Mouse (Mus musculus) megakaryocyte, embryonic 14.5 days (primary cell): ENCODE results near the gene Zdhhc13.

Experiments used
- FLI1 ChIP-seq: IDR thresholded peaks from 2 replicates; pipeline ENCODE4 v1.6.1; 2012; ENCODE audit warnings: low read length, inconsistent platforms, mixed read lengths
- GATA1 ChIP-seq: IDR thresholded peaks from 3 replicates; pipeline ENCODE4 v1.6.1; 2012; ENCODE audit warnings: mixed read lengths, low read length, inconsistent platforms, borderline replicate concordance

DNA sequence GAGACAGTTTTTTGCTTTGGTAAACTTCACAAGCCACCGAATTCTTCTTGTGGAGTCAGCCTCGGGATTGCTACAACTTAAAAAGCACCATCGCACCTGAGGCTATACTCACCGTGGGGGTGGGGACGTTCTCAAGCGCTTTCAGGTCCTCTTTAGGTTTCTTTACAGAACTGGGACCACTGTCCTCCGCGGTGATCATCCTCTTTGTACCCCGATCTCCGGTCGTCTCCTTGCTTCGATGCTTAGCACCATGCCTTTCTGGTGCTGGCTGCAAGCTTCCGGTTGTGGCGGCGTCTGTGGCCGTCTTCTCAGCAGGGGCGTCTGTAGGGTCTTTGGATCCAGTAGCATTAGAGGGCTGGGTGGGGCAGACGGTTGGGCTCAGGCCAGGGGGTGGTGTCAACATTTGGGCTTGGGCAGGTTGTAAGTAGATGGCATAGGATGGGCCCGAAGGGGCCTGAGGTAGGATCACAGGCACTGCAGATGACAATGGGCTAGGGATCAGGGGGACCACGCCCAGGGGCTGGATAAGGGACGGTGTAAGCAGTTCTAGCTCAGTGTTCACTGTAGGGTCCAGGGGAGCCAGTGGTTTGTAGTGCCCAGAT lies 81.9 kb downstream of the Zdhhc13 start:
- no peak for TF ChIP-seq GATA1
- no peak for TF ChIP-seq FLI1
